Mouse (Mus musculus): ENCODE measurements around the gene Sgta.

- TF ChIP-seq CTCF (IDR thresholded peaks at IDR 0.05; ENCODE audit: extremely low read depth, insufficient read length, insufficient replicate concordance, low read depth, low read length), result no peak
- TF ChIP-seq POLR2A (IDR thresholded peaks at IDR 0.05; ENCODE audit: low read depth, low read length), result no peak
Observed at GRCm38 (mm10) chr10:81007240-81007639, 52.7 kb downstream of the Sgta start.

All from small intestine, adult 2 months (tissue).